Mouse (Mus musculus) MEL (cell line): ENCODE results near the gene Ankrd35. TPM values are rescaled to one million over a fixed set of nuclear protein-coding genes. Genes with fewer than 3 reads are reported as not detected.

Source experiments
- polyA plus RNA-seq, 2 experiments: library from polyadenylated mRNA; stranded (reverse) in 1 of 2; unstranded in 1 of 2; fragments of >175 nt in 1 of 2; fragments of >200 nt in 1 of 2; gene quantifications; 2 replicates each; pipeline versions ENCODE4 v1.2.1 to v1.2.4; 2012; ENCODE audit warnings: low replicate concordance in 2 of 2, low read depth in 1 of 2; ENCODE audit not compliant: insufficient read length in 2 of 2, insufficient read depth in 1 of 2, missing spikeins in 1 of 2
- total RNA-seq: library from RNA; depleted of rRNA; stranded (reverse); fragments of 300-350 nt; gene quantifications from 2 replicates; pipeline ENCODE4 v1.2.3, GENCODE M21; 2012; rRNA removed

The Ankrd35 gene
- total and polyA plus RNA-seq, 3 experiments: 0.62 to 0.77 TPM; not detected in 1

Other genes with a start within 250 kb of the Ankrd35 start
- gene BC107364, start 217.8 kb upstream of the Ankrd35 start, total RNA-seq: not detected in 2 replicates
- under 1 TPM in 1 of 2 experiments, not detected in 1; 0.17 TPM for gene BC107364, start 217.8 kb upstream of the Ankrd35 start, polyA plus RNA-seq
- gene Hfe2, start 145.0 kb upstream of the Ankrd35 start, total RNA-seq: not detected in 2 replicates
- gene Hfe2, start 145.0 kb upstream of the Ankrd35 start, polyA plus RNA-seq: not detected
- 183 and 191 TPM in 2 replicates for gene Txnip, start 112.2 kb upstream of the Ankrd35 start, total RNA-seq
- 1,000 to 10,000 TPM in 1 of 2 experiments, 100 to 1,000 TPM in 1; 237 to 1,680 TPM for gene Txnip, start 112.2 kb upstream of the Ankrd35 start, polyA plus RNA-seq
- gene Gm16253, start 93.1 kb upstream of the Ankrd35 start, total RNA-seq: not detected in 2 replicates
- 1 to 10 TPM in 1 of 2 experiments, not detected in 1; 1.4 TPM for gene Gm16253, start 93.1 kb upstream of the Ankrd35 start, polyA plus RNA-seq
- 26.4 and 31.1 TPM in 2 replicates for gene Polr3gl, start 76.0 kb upstream of the Ankrd35 start, total RNA-seq
- gene Polr3gl, start 76.0 kb upstream of the Ankrd35 start, polyA plus RNA-seq: 10 to 100 TPM in 1 of 2 experiments, not detected in 1; 39.8 TPM
- gene Ankrd34a, start 73.5 kb upstream of the Ankrd35 start, total RNA-seq: 0.15 and 0.16 TPM in 2 replicates
- under 1 TPM in 1 of 2 experiments, not detected in 1; 0.78 TPM for gene Ankrd34a, start 73.5 kb upstream of the Ankrd35 start, polyA plus RNA-seq
- 5.4 and 6.1 TPM in 2 replicates for gene Lix1l, start 69.0 kb upstream of the Ankrd35 start, total RNA-seq
- gene Lix1l, start 69.0 kb upstream of the Ankrd35 start, polyA plus RNA-seq: 10 to 100 TPM in 1 of 2 experiments, not detected in 1; 17.0 TPM
- gene Rbm8a, start 40.2 kb upstream of the Ankrd35 start, total RNA-seq: 214 and 231 TPM in 2 replicates
- 100 to 1,000 TPM in 1 of 2 experiments, not detected in 1; 363 TPM for gene Rbm8a, start 40.2 kb upstream of the Ankrd35 start, polyA plus RNA-seq
- 33.8 and 38.2 TPM in 2 replicates for gene Pex11b, start 34.8 kb upstream of the Ankrd35 start, total RNA-seq
- 10 to 100 TPM in 1 of 2 experiments, not detected in 1; 82.8 TPM for gene Pex11b, start 34.8 kb upstream of the Ankrd35 start, polyA plus RNA-seq
- gene Gm42957, start 34.7 kb upstream of the Ankrd35 start, total RNA-seq: 0.16 and 0.19 TPM in 2 replicates
- under 1 TPM in 1 of 2 experiments, not detected in 1; 0.06 TPM for gene Gm42957, start 34.7 kb upstream of the Ankrd35 start, polyA plus RNA-seq
- 0.65 and 1.0 TPM in 2 replicates for gene Itga10, start 24.5 kb upstream of the Ankrd35 start, total RNA-seq
- 1 to 10 TPM in 1 of 2 experiments, not detected in 1; 2.9 TPM for gene Itga10, start 24.5 kb upstream of the Ankrd35 start, polyA plus RNA-seq
- 5.9 and 6.0 TPM in 2 replicates for gene Pias3, start 26.3 kb downstream of the Ankrd35 start, total RNA-seq
- gene Pias3, start 26.3 kb downstream of the Ankrd35 start, polyA plus RNA-seq: 10 to 100 TPM in 1 of 2 experiments, not detected in 1; 26.8 TPM
- 2.4 and 2.7 TPM in 2 replicates for gene Nudt17, start 38.4 kb downstream of the Ankrd35 start, total RNA-seq
- gene Nudt17, start 38.4 kb downstream of the Ankrd35 start, polyA plus RNA-seq: 1 to 10 TPM in 1 of 2 experiments, not detected in 1; 6.5 TPM
- 48.3 and 53.1 TPM in 2 replicates for gene Polr3c, start 57.5 kb downstream of the Ankrd35 start, total RNA-seq
- 100 to 1,000 TPM; 122 to 224 TPM for gene Polr3c, start 57.5 kb downstream of the Ankrd35 start, polyA plus RNA-seq
- 43.2 and 52.2 TPM in 2 replicates for gene Rnf115, start 57.5 kb downstream of the Ankrd35 start, total RNA-seq
- 10 to 100 TPM; 66.1 to 71.8 TPM for gene Rnf115, start 57.5 kb downstream of the Ankrd35 start, polyA plus RNA-seq
- gene Pdzk1, start 159.2 kb downstream of the Ankrd35 start, total RNA-seq: 0.20 and 0.27 TPM in 2 replicates
- under 1 TPM in 1 of 2 experiments, not detected in 1; 0.18 TPM for gene Pdzk1, start 159.2 kb downstream of the Ankrd35 start, polyA plus RNA-seq
- 0.04 TPM in 1 of 2 replicates, not detected in the other for gene Cd160, start 159.2 kb downstream of the Ankrd35 start, total RNA-seq
- gene Cd160, start 159.2 kb downstream of the Ankrd35 start, polyA plus RNA-seq: under 1 TPM in 1 of 2 experiments, not detected in 1; 0.32 TPM
- gene Gja5, start 234.6 kb downstream of the Ankrd35 start, total RNA-seq: 0.07 and 0.08 TPM in 2 replicates
- under 1 TPM in 1 of 2 experiments, not detected in 1; 0.03 TPM for gene Gja5, start 234.6 kb downstream of the Ankrd35 start, polyA plus RNA-seq
- gene Gpr89, start 235.2 kb downstream of the Ankrd35 start, total RNA-seq: 56.7 and 69.9 TPM in 2 replicates
- 10 to 100 TPM in 1 of 2 experiments, not detected in 1; 56.7 TPM for gene Gpr89, start 235.2 kb downstream of the Ankrd35 start, polyA plus RNA-seq